Mouse (Mus musculus): ENCODE measurements at regions not wholly inside any gene's neighbourhood (a gene's known extent, or its start where the extent isn't known, plus 50 kb on each side); places are given as distances from the start of the nearest gene placed in this dataset.

GRCm38 (mm10) chr15:63667536-63667935 lies 177.4 kb downstream of the Gsdmc2 start:
- H3K36me3 ChIP-seq (replicated peaks in 1 of 2; ENCODE audit: control insufficient read depth in 1 of 2, insufficient read depth in 1 of 2, low read length in 1 of 2), result no peaks in the 10 kb centered on the region
- H3K4me1 ChIP-seq (ENCODE audit: control insufficient read depth in 1 of 2, insufficient read depth in 2 of 2), result peaks cover 0 to 14% of the 10 kb centered on the region in 2 experiments; a peak in 2 of 4 replicates
- H3K9ac ChIP-seq (ENCODE audit: insufficient read depth, low read depth), result no peak overlapping the region
- peak; percentile 18 for DNase-seq (ENCODE audit: extremely low read depth)
- no peak overlapping the region for H3K4me3 ChIP-seq (replicated peaks in 1 of 3; ENCODE audit: low read depth in 2 of 3, low read length in 2 of 3, poor library complexity in 1 of 3)
- dilution Hi-C loops (cut with MboI; ENCODE audit: extremely low pct_ligation_motif_present, extremely low pct_unique_long_range_greater_than_20kb, low sequenced_read_pairs) (no loop called here), in situ Hi-C loops (cut with MboI; ENCODE audit: low pct_ligation_motif_present, low pct_unique_long_range_greater_than_20kb, low sequenced_read_pairs) (no loop called here)
- H3K4me2 ChIP-seq (ENCODE audit: insufficient read depth, low read depth, poor library complexity, severe bottlenecking), result no peak overlapping the region
- no peaks in the 10 kb centered on the region for H3K9me3 ChIP-seq (replicated peaks; ENCODE audit: low read length)
- H3K27ac ChIP-seq (ENCODE audit: insufficient read depth, low read depth), result no peak overlapping the region
- H3K27me3 ChIP-seq (replicated peaks), result no peaks in the 10 kb centered on the region
- no peaks in the 10 kb centered on the region for H3K79me2 ChIP-seq (replicated peaks; ENCODE audit: control insufficient read depth, extremely low read depth, insufficient read depth, poor library complexity, severe bottlenecking)
- TF ChIP-seq MXI1 (IDR thresholded peaks at IDR 0.05; ENCODE audit: low read depth, low read length) (no peak), MAFK (IDR thresholded peaks at IDR 0.05; ENCODE audit: insufficient replicate concordance, low read length) (no peak), ZC3H11A (IDR thresholded peaks at IDR 0.05; ENCODE audit: low read depth, low read length) (no peak), ZNF384 (IDR thresholded peaks at IDR 0.05; ENCODE audit: low read depth, low read length) (no peak), ELF1 (IDR thresholded peaks at IDR 0.05; ENCODE audit: low read depth, low read length) (no peak), ZKSCAN1 (IDR thresholded peaks at IDR 0.05; ENCODE audit: borderline replicate concordance, low read depth, low read length) (no peak), USF1 (IDR thresholded peaks at IDR 0.05; ENCODE audit: low read depth, low read length) (no peak), USF2 (conservative IDR thresholded peaks at IDR 0.05; ENCODE audit: low read depth, low read length) (no peak), MAZ (IDR thresholded peaks at IDR 0.05; ENCODE audit: low read depth, low read length) (no peak), JUN (IDR thresholded peaks at IDR 0.05; ENCODE audit: insufficient read depth, low read depth, low read length) (no peak), HCFC1 (IDR thresholded peaks at IDR 0.05; ENCODE audit: low read depth, low read length) (no peak), SIN3A (IDR thresholded peaks at IDR 0.05; ENCODE audit: low read length) (no peak), TCF12 (IDR thresholded peaks at IDR 0.05; ENCODE audit: low read depth, low read length) (no peak), SMC3 (IDR thresholded peaks at IDR 0.05; ENCODE audit: low read depth, low read length) (no peak), MYC (IDR thresholded peaks at IDR 0.05; ENCODE audit: low read depth, low read length) (no peak), BHLHE40 (IDR thresholded peaks at IDR 0.05; ENCODE audit: low read depth, low read length) (no peak), PAX5 (IDR thresholded peaks at IDR 0.05; ENCODE audit: low read length) (no peak), NELFE (IDR thresholded peaks at IDR 0.05; ENCODE audit: low read depth, low read length) (no peak), CHD1 (IDR thresholded peaks at IDR 0.05; ENCODE audit: low read depth, low read length) (no peak)

GRCm38 (mm10) chr15:63665517-63665916 lies 179.5 kb downstream of the Gsdmc2 start:
- no peak overlapping the region for H3K9ac ChIP-seq (ENCODE audit: insufficient read depth, low read depth)
- no peaks in the 10 kb centered on the region for H3K36me3 ChIP-seq (replicated peaks in 1 of 2; ENCODE audit: control insufficient read depth in 1 of 2, insufficient read depth in 1 of 2, low read length in 1 of 2)
- TF ChIP-seq MYC (IDR thresholded peaks at IDR 0.05; ENCODE audit: low read depth, low read length) (peak; percentile 77; the same call in 1 of the 2 replicates), ETS1 (conservative IDR thresholded peaks at IDR 0.05; ENCODE audit: low read depth, low read length) (no peak), BHLHE40 (IDR thresholded peaks at IDR 0.05; ENCODE audit: low read depth, low read length) (0 out of 2 replicates have a peak, but pooled peaks have one; percentile 21), CHD1 (IDR thresholded peaks at IDR 0.05; ENCODE audit: low read depth, low read length) (no peak), EP300 (IDR thresholded peaks at IDR 0.05; ENCODE audit: low read length) (peak; percentile 19; the same call in 1 of the 2 replicates), MAX (IDR thresholded peaks at IDR 0.05; ENCODE audit: low read length) (peak; percentile 40)
- no peaks in the 10 kb centered on the region for H3K9me3 ChIP-seq (replicated peaks; ENCODE audit: low read length)
- peaks cover 0 to 14% of the 10 kb centered on the region in 2 experiments; a peak in 2 of 4 replicates for H3K4me1 ChIP-seq (ENCODE audit: control insufficient read depth in 1 of 2, insufficient read depth in 2 of 2)
- H3K4me2 ChIP-seq (ENCODE audit: insufficient read depth, low read depth, poor library complexity, severe bottlenecking), result no peak overlapping the region
- H3K79me2 ChIP-seq (replicated peaks; ENCODE audit: control insufficient read depth, extremely low read depth, insufficient read depth, poor library complexity, severe bottlenecking), result no peaks in the 10 kb centered on the region
- in situ Hi-C loops (cut with MboI; ENCODE audit: low pct_ligation_motif_present, low pct_unique_long_range_greater_than_20kb, low sequenced_read_pairs) (no loop called here), dilution Hi-C loops (cut with MboI; ENCODE audit: extremely low pct_ligation_motif_present, extremely low pct_unique_long_range_greater_than_20kb, low sequenced_read_pairs) (no loop called here)
- peak; percentile 39 for DNase-seq (ENCODE audit: extremely low read depth)
- no peaks in the 10 kb centered on the region for H3K27me3 ChIP-seq (replicated peaks)
- no peak overlapping the region for H3K27ac ChIP-seq (ENCODE audit: insufficient read depth, low read depth)
- H3K4me3 ChIP-seq (replicated peaks in 1 of 3; ENCODE audit: low read depth in 2 of 3, low read length in 2 of 3, poor library complexity in 1 of 3), result no peak overlapping the region
